Mouse (Mus musculus): ENCODE measurements around the gene Eps8l2. TPM values are rescaled to one million over a fixed set of nuclear protein-coding genes. Genes with fewer than 3 reads are reported as not detected.

Eps8l2 gene
- polyA plus RNA-seq, 1 experiment, result 109 TPM

DNA sequence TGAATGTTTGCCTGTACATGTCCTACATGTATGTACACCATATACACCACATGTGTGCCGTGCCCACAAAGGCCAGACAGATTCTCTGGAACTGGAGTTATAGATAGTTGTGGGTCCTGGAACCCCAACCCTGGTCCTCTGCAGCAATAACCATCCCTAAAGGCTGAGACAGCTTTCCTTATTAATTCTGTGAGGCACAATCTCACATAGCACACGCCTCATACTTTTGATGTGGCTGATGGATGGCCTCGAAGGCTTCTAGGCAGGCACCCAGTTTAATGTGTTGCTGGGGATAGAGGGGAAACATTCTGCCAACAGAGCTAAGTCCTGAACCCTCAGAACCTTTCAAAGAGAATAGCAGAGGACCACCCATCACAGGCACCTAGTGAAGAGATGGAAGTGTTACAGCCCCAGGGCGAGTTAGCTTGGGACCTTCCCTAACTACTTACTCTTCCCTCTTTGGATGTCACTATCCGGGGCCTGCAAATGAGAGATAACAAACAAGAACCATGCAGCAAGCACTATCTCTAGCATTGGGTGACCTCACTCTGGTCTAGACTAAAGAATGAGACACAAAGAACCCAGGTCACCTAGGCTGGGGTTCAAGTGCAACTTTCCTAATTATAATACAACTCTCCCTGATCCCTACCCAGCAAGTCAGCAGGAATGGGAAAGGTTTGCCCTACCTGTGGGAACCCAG lies 25.8 kb downstream of the Eps8l2 start:
- no peak for DNase-seq (ENCODE audit: low spot score)

- no peak for DNase-seq (ENCODE audit: low spot score)
Observed at GRCm38 (mm10) chr7:141365049-141365445, 26.4 kb downstream of the Eps8l2 start.

GRCm38 (mm10) chr7:141367358-141367757 lies 28.7 kb downstream of the Eps8l2 start:
- DNase-seq (ENCODE audit: low spot score), result no peak

DNA sequence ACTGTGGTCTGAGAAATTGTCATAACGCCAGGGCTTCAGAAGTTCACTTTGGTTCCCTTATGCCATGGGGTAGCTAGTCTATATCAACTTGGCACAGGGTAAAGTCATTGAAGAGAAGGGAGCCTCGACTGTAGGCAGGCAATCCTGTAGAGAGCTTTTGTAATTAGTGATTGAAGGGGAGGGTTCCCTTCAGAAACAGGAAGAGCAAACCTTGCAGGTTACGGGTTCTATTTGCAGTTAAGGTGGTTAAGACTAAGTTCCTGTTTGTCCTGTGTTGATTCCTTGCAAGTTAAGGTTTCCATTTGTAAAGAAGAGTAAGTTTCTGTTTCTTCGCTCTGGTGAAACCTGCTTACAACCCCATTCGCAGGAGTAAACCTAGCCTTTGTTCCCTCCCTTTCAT lies 31.2 kb downstream of the Eps8l2 start:
- DNase-seq (ENCODE audit: low spot score), result no peak

- DNase-seq (ENCODE audit: low spot score), result no peak
Observed at GRCm38 (mm10) chr7:141371942-141372595, 33.4 kb downstream of the Eps8l2 start.

DNA sequence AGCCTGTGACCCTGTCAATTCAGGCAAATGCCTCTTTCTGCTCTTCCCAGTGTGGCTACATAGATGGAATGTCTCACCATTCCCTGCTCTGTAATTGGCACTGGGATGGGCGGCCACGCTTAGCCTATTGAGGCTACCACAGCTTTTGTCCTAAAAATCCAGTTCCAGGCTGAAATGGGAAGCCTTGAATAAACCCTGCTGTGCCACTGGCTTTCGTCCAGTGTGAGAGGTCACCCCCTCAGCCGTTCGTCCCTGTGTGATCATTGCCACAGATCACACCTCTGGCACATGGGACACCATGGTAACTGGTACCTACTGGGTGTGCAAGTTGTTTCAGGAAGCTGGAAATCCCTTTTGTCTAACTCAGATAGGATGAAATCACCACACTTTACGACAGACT lies 34.9 kb downstream of the Eps8l2 start:
- DNase-seq (ENCODE audit: low spot score), result no peak

- no peak for DNase-seq (ENCODE audit: low spot score)
Observed at GRCm38 (mm10) chr7:141374399-141374798, 35.7 kb downstream of the Eps8l2 start.

GRCm38 (mm10) chr7:141379584-141379983 lies 40.9 kb downstream of the Eps8l2 start:
- DNase-seq (ENCODE audit: low spot score), result no peak

GRCm38 (mm10) chr7:141381068-141381835 lies 42.6 kb downstream of the Eps8l2 start:
- no peak for DNase-seq (ENCODE audit: low spot score)

DNA sequence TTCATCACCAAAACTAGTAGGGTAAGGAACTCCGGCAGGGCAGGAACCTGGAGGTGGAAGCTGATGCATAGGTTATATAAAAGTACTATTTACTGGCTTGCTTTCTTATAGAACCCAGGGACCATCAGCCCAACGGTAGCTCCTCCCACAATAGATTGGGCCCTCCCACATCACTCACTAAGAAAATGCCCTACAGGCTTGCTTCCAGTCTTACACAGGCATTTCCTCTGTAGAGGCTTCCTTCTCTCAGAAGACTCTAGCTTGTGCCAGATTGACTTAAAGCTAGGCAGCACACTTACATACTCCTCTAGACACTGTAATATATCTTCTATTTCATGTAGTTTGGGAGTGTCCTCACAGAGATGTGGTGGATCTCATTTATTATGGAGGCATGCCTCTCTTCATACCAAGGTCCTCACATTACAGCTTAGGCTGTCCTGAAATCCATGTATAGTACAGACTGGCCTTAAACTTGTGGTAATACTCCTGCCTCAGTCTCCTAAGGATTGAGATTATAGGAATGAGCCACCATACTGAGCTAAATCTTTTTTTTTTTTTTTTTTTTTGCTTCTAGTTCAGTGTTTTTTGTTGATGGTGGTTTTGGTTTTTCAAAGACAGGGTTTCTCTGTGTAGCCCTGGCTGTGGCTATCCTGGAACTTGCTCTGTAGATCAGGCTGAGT lies 49.3 kb downstream of the Eps8l2 start:
- DNase-seq (ENCODE audit: low spot score), result no peak

GRCm38 (mm10) chr7:141388487-141389109 lies 49.9 kb downstream of the Eps8l2 start:
- no peak for DNase-seq (ENCODE audit: low spot score)

GRCm38 (mm10) chr7:141390326-141391259 lies 51.9 kb downstream of the Eps8l2 start:
- DNase-seq (ENCODE audit: low spot score), result no peak

- peak; percentile 92 for DNase-seq (ENCODE audit: low spot score)
Observed at GRCm38 (mm10) chr7:141391625-141392551, 53.2 kb downstream of the Eps8l2 start, which contains the start of gene Taldo1. Gene Taldo1 (plus strand): TSS chr7:141392199.

- no peak for DNase-seq (ENCODE audit: low spot score)
Observed at GRCm38 (mm10) chr7:141392552-141393222, 54.0 kb downstream of the Eps8l2 start.

- DNase-seq (ENCODE audit: low spot score), result no peak
Observed at GRCm38 (mm10) chr7:141394158-141394557, 55.5 kb downstream of the Eps8l2 start.

GRCm38 (mm10) chr7:141394771-141395170 lies 56.1 kb downstream of the Eps8l2 start:
- DNase-seq (ENCODE audit: low spot score), result no peak

GRCm38 (mm10) chr7:141395348-141395747 lies 56.7 kb downstream of the Eps8l2 start:
- no peak for DNase-seq (ENCODE audit: low spot score)

DNA sequence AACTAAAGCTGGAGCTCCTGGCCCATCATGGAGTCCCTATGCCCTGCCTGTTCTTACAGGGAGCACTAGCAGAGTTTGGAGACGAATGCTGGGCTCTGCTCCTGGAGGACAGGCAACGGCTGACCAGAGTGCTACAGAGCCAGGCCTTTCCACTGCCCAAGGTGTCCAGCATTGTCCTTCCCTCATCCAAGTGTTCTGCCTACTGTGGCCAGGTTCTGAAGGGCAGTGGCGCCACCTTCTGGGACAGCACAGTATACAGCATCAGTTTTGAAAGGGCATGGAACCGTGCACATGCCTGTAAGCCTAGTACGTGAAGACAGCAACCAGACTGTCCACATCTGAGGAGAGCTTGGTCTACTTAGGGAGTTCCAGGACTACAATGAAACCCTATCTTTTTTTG lies 64.6 kb downstream of the Eps8l2 start:
- no peak for DNase-seq (ENCODE audit: low spot score)

DNA sequence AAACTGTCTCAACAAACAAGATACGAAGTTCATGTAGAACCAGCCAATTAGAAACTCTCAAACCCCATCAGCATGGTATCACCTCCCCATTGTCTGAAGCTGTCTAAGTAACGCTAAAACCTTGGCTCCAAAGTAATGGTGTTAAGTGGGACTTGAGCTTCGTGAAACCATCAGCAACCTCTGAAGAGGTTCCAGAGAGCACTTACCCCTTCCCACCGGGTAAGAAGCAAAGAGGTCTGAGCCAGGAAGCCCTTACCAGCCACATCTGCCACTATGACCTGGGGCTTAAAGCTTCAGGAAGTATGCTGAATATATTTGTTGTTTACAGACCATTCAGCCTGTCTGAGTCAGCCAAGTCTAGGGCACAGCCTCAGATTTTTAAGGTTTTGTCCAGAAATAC lies 66.8 kb downstream of the Eps8l2 start:
- DNase-seq (ENCODE audit: low spot score), result no peak
